Mouse (Mus musculus): Measurements from ENCODE around the gene Hjurp. TPM values are rescaled to one million over a fixed set of nuclear protein-coding genes. Genes with fewer than 3 reads are reported as not detected.

The Hjurp gene
- total and polyA plus RNA-seq, 3 experiments = 67.6 to 80.8 (median 69.8) TPM

- Histone ChIP-seq H3K4me2 (ENCODE audit: insufficient read depth, low read depth, poor library complexity, severe bottlenecking) (no peak overlapping the region), H3K4me3 (replicated peaks in 1 of 3; ENCODE audit: low read depth in 2 of 3, low read length in 2 of 3, poor library complexity in 1 of 3) (no peak overlapping the region)
- no peak for DNase-seq (ENCODE audit: extremely low read depth)
Measured at GRCm38 (mm10) chr1:88264237-88264868, 13.1 kb downstream of the Hjurp start.

GRCm38 (mm10) chr1:88263778-88264177 is 13.7 kb downstream of the Hjurp start:
- Histone ChIP-seq H3K27me3 (replicated peaks) (no peaks in the 10 kb centered on the region), H3K79me2 (replicated peaks; ENCODE audit: control insufficient read depth, extremely low read depth, insufficient read depth, poor library complexity, severe bottlenecking) (no peaks in the 10 kb centered on the region), H3K4me1 (ENCODE audit: control insufficient read depth in 1 of 2, insufficient read depth in 2 of 2) (peaks cover 2 to 29% of the 10 kb centered on the region in 2 experiments; a peak in 3 of 4 replicates), H3K4me2 (ENCODE audit: insufficient read depth, low read depth, poor library complexity, severe bottlenecking) (no peak overlapping the region), H3K9me3 (replicated peaks; ENCODE audit: low read length) (peaks cover 12% of the 10 kb centered on the region), H3K27ac (ENCODE audit: insufficient read depth, low read depth) (no peak overlapping the region), H3K9ac (ENCODE audit: insufficient read depth, low read depth) (no peak overlapping the region), H3K36me3 (replicated peaks in 1 of 2; ENCODE audit: control insufficient read depth in 1 of 2, insufficient read depth in 1 of 2, low read length in 1 of 2) (peaks cover 60 to 90% of the 10 kb centered on the region in 2 experiments), H3K4me3 (replicated peaks in 1 of 3; ENCODE audit: low read depth in 2 of 3, low read length in 2 of 3, poor library complexity in 1 of 3) (no peak overlapping the region)
- DNase-seq (ENCODE audit: extremely low read depth) = no peak
- dilution Hi-C loops (cut with MboI; ENCODE audit: extremely low pct_ligation_motif_present, extremely low pct_unique_long_range_greater_than_20kb, low sequenced_read_pairs) (no loop called here), in situ Hi-C loops (cut with MboI; ENCODE audit: low pct_ligation_motif_present, low pct_unique_long_range_greater_than_20kb, low sequenced_read_pairs) (no loop called here)
- no peak for TF ChIP-seq CTCF (conservative IDR thresholded peaks at IDR 0.05 in 1 of 2, IDR thresholded peaks at IDR 0.05 in 1 of 2; ENCODE audit: low read depth in 2 of 2, low read length in 2 of 2)
- TF ChIP-seq JUND (conservative IDR thresholded peaks at IDR 0.05; ENCODE audit: low read depth, low read length) = no peak
- no peak for TF ChIP-seq ETS1 (conservative IDR thresholded peaks at IDR 0.05; ENCODE audit: low read depth, low read length)
- TF ChIP-seq PAX5 (IDR thresholded peaks at IDR 0.05; ENCODE audit: low read length) = no peak
- TF ChIP-seq HCFC1 (IDR thresholded peaks at IDR 0.05; ENCODE audit: low read depth, low read length) = no peak
- TF ChIP-seq GABPA (IDR thresholded peaks at IDR 0.05; ENCODE audit: insufficient replicate concordance, low read depth, low read length) = no peak
- TF ChIP-seq KAT2A (IDR thresholded peaks at IDR 0.05; ENCODE audit: insufficient replicate concordance, low read length) = no peak
- no peak for TF ChIP-seq RAD21 (IDR thresholded peaks at IDR 0.05; ENCODE audit: low read depth, low read length)
- no peak for TF ChIP-seq MYC (IDR thresholded peaks at IDR 0.05; ENCODE audit: low read depth, low read length)

More at GRCm38 (mm10) chr1:88264237-88264868, 13.1 kb downstream of the Hjurp start:
- Histone ChIP-seq H3K36me3 (replicated peaks in 1 of 2; ENCODE audit: control insufficient read depth in 1 of 2, insufficient read depth in 1 of 2, low read length in 1 of 2) (peaks cover 65 to 95% of the 10 kb centered on the region in 2 experiments), H3K27ac (ENCODE audit: insufficient read depth, low read depth) (no peak overlapping the region), H3K27me3 (replicated peaks) (no peaks in the 10 kb centered on the region), H3K79me2 (replicated peaks; ENCODE audit: control insufficient read depth, extremely low read depth, insufficient read depth, poor library complexity, severe bottlenecking) (no peaks in the 10 kb centered on the region), H3K4me1 (ENCODE audit: control insufficient read depth in 1 of 2, insufficient read depth in 2 of 2) (peaks cover 2 to 25% of the 10 kb centered on the region in 2 experiments; a peak in 3 of 4 replicates), H3K9ac (ENCODE audit: insufficient read depth, low read depth) (no peak overlapping the region), H3K9me3 (replicated peaks; ENCODE audit: low read length) (peaks cover 14% of the 10 kb centered on the region)
- TF ChIP-seq JUND (conservative IDR thresholded peaks at IDR 0.05; ENCODE audit: low read depth, low read length) = no peak
- no peak for TF ChIP-seq BHLHE40 (IDR thresholded peaks at IDR 0.05; ENCODE audit: low read depth, low read length)
- TF ChIP-seq ZC3H11A (IDR thresholded peaks at IDR 0.05; ENCODE audit: low read depth, low read length) = no peak
- TF ChIP-seq IRF4 (IDR thresholded peaks at IDR 0.05; ENCODE audit: low read depth, low read length) = no peak
- TF ChIP-seq RCOR1 (conservative IDR thresholded peaks at IDR 0.05; ENCODE audit: low read depth, low read length) = no peak
- TF ChIP-seq MYC (IDR thresholded peaks at IDR 0.05; ENCODE audit: low read depth, low read length) = no peak
- TF ChIP-seq MAZ (IDR thresholded peaks at IDR 0.05; ENCODE audit: low read depth, low read length) = no peak
- TF ChIP-seq TCF12 (IDR thresholded peaks at IDR 0.05; ENCODE audit: low read depth, low read length) = no peak
- no peak for TF ChIP-seq GABPA (IDR thresholded peaks at IDR 0.05; ENCODE audit: insufficient replicate concordance, low read depth, low read length)
- TF ChIP-seq EP300 (IDR thresholded peaks at IDR 0.05; ENCODE audit: low read length) = no peak
- dilution Hi-C loops (cut with MboI; ENCODE audit: extremely low pct_ligation_motif_present, extremely low pct_unique_long_range_greater_than_20kb, low sequenced_read_pairs) (no loop called here), in situ Hi-C loops (cut with MboI; ENCODE audit: low pct_ligation_motif_present, low pct_unique_long_range_greater_than_20kb, low sequenced_read_pairs) (no loop called here)
